Mouse (Mus musculus): ENCODE data around the gene Slc45a3.

DNA sequence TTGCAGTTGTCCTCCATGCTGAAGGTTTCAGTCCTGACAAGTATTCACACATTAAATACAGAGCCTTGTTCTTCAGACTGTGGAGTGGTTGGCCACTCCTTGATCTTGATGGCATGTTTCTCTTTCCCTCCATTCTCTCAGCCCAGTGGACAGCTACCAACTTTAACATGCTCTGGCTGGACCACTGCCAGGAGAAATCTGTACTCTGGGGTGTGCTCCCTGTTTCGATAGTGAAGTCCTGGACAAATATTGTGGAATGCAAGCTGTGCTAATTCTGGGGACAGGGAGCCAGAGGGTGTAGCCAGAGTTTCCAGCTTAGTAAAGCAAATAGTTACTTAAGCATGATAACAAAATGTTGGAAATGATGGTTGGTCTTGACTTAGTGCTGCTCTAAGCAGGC, 24.0 kb upstream of the Slc45a3 start:
- TF ChIP-seq MAX (IDR thresholded peaks at IDR 0.05; ENCODE audit: low read depth), result no peak
- TF ChIP-seq USF1 (IDR thresholded peaks at IDR 0.05; ENCODE audit: low read depth), result no peak
- no peak for TF ChIP-seq POLR2A (IDR thresholded peaks at IDR 0.05; ENCODE audit: insufficient read length, low read depth)
- no peak for TF ChIP-seq E2F4 (IDR thresholded peaks at IDR 0.05; ENCODE audit: insufficient read depth)
- no peak for TF ChIP-seq POLR2AphosphoS2 (IDR thresholded peaks at IDR 0.05; ENCODE audit: insufficient read length, low read depth)
- no peak for TF ChIP-seq REST (IDR thresholded peaks at IDR 0.05; ENCODE audit: insufficient read depth, insufficient read length)
- TF ChIP-seq TCF12 (IDR thresholded peaks at IDR 0.05; ENCODE audit: insufficient read depth, poor library complexity, severe bottlenecking), result no peak
- no peak for TF ChIP-seq TCF3 (IDR thresholded peaks at IDR 0.05; ENCODE audit: insufficient read length, low read depth)
- no peak for TF ChIP-seq MYOG (IDR thresholded peaks at IDR 0.05; ENCODE audit: control insufficient read depth in 1 of 3, insufficient read depth in 1 of 3, insufficient read length in 2 of 3, low read depth in 2 of 3)
- no peak for TF ChIP-seq CEBPB (IDR thresholded peaks at IDR 0.05; ENCODE audit: insufficient read depth, poor library complexity, severe bottlenecking)
- TF ChIP-seq MYOD1 (IDR thresholded peaks at IDR 0.05; ENCODE audit: control insufficient read depth in 1 of 3, insufficient read length in 2 of 3, low read depth in 2 of 3), result no peak
- TF ChIP-seq SRF (IDR thresholded peaks at IDR 0.05; ENCODE audit: control insufficient read depth, insufficient read length, low read depth), result no peak
